Mouse (Mus musculus) hematopoietic stem cell, adult 5-6 weeks (primary cell): ENCODE data around the gene Ccar1. TPM values are rescaled to one million over a fixed set of nuclear protein-coding genes. Genes with fewer than 3 reads are reported as not detected.
A peak's percentile ranks its signal among the peaks of the same experiment; 100 is the strongest.
"Not testable (repeated sequence)": the region's sequence is repeated elsewhere in the genome, so short reads cannot be mapped to it uniquely, and the experiment has no call there.

ENCODE experiments used
- ATAC-seq, 2 experiments: fragments of 125-278 bp in 1 of 2; replicated peaks in 1 of 2; 2 replicates each; pipeline ENCODE4 v1.8.0; 2016 to 2017; ENCODE audit warnings: inconsistent platforms in 2 of 2, mild to moderate bottlenecking in 2 of 2, moderate number of reproducible peaks in 2 of 2, low read depth in 1 of 2, moderate TSS enrichment in 1 of 2; ENCODE audit not compliant: low FRiP score in 2 of 2, poor library complexity in 2 of 2, severe bottlenecking in 2 of 2, insufficient read depth in 1 of 2, low TSS enrichment in 1 of 2
- total RNA-seq: library from RNA; stranded (forward); fragments of 172-1452, 232-1000 nt; gene quantifications from 2 replicates; pipeline ENCODE4 v1.2.3, GENCODE M21; 2017

Gene Ccar1
- total RNA-seq, 1 experiment from 2014 or later, result 118 TPM

DNA sequence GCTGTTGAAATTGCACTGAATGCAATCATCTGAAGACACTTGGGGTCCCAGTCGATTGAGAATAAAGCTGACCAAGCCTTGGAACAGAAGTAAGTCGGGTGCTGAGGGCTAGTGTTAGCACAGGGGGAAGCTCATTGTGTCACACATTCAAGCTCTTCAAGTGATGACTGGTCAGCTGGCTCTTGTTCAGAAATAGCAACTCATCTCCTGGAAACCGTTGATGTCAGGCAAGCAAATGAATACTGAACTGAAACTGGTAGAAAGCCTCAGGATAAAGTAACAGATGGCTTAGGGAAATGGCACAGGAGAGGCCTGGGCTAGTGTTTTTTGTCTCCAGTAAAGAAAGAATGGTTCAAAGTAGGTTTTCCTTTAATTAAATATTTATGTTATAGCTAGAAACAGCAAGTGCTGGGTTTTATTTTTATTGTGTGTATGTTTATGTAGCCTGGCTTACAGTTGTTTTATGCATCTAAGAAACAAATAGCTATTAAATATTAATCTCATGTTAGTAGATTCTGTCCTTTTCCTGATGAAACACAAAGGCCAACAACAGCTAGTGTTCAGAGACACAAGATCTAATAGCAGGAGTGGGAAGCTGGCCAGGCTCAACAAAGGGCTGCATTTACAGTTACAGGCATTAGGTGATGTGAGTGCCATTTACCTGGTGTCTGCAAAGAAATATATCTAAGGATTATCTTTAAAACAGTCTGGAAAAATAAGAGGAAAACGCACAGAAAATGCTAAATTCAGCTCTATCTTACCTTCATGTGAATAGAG lies 51.9 kb downstream of the Ccar1 start:
- ATAC-seq, result no peak

DNA sequence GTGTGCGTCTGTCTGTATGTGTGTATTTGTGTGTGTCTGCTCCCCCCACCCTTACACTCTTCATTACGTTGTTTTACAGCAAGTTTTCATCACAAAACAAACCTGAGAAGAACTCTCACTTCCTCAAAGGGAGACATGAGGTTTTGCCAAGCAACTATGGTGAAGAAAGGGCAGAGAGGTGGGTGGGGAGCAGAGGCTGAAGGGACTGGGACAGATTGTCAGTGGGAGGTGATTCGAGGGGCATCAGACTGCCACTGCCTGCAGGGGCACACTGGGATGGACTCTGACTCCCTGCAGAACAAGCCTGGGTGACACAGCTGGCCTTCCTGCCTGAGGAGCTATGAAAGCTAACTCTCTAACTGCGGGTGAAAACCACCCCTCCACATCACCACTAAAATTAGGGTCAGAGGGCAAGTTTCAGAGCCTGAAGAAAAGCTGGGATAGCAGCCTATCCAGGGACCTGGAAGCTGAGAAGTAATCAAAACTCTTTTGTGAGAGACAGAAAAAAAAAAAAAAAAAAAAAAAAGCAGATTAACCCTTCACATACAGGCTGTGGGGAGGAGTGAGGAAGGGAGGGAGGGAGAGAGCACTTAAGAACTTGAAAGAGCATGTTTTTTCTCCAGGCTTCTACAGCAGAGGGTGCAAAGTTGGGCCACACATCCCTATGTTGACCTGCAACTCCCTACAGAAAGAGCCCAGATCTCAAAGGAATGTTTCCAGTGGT lies 55.0 kb downstream of the Ccar1 start:
- ATAC-seq, result no peak

DNA sequence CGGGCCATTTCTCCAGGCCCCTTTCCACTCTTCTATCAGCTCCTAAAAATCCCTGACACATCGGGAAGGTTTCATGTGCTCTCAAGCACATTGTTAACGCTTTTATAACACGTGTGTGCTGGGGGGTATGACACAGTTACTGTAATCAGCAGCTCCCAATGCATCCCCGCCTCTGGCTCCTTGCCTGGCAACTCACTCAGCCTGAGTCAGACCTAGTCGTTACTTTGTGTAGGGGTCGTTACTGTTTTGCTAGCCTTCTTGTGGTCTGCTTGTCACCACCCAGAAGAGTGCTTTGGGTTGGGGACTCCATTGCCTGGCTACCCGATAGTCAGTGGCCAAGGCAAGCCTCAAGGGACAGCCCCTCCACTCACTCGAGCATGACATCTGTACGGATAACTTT lies 61.3 kb downstream of the Ccar1 start:
- no peak for ATAC-seq

DNA sequence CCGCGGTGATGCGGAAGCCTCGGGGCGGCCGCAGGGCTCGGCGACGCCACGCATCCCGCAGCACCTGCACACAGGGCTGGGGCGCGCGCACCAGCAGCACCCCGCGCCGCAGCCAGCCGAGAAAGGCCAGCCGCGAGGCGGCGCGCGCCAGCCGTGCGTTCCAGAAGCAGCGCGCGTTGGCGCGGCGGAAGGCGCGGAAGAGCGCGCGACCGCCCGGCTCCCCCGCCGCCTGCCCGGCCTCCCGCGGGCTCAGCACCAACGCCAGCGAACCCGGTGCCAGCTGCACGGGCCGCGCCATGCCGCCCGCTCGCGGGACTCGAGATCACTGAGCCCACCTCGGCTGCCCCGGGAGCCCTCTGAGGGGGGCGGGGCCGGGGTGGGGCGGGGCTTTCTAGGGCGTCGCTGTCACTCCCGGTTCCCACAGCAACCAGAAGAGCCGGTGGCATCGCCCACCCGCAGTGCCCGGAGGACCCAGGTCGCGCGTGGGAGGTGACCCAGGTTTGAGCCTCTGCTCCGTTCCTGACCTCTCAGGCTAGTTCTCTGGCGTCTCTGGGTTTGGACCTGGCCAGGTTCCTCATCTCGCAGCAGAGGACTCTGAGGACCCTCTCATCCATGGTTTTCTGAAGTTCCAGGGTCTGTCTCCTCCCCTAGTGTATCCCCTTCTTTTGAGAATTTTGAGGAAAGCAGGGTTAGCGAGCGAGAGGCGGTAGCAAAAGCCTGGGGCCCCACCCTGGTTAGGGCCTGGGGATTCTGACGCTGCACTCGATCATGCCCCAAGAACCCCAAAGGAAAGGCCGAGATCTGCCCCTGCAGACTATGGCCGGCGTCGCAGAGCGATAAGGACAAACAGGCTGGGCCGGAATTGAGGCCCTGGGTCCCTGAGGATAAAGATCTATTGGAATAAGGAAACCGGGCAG lies 66.1 kb downstream of the Ccar1 start, which contains the start of gene Stox1:
TSS of gene Stox1 (minus strand) at position 358 of the 917 bp plus-strand sequence.
- ATAC-seq, result peak; percentile 27 to 49; a peak in 3 of 4 replicates

DNA sequence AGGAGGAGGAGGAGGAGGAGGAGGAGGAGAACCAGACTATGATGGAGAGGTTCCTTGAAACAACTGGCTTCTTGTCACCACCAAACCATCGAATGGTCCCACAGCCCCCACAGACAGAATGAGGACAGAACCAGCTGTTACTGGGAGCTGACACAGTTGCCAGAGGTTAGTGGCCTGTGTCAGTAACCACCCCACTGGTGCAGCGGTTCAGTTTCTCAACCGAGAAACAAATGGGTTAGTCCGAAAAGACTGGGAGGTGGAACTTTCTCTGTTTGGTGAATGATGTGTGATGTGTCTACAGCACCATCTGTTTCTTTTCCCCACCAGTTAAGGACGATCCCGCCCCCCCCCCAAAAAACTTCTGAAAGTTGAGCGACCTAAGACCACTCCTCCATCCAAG lies 67.2 kb downstream of the Ccar1 start:
- 0 out of 4 replicates have a peak, but pooled peaks of 1 of the 2 experiments have one; percentile 29 for ATAC-seq

DNA sequence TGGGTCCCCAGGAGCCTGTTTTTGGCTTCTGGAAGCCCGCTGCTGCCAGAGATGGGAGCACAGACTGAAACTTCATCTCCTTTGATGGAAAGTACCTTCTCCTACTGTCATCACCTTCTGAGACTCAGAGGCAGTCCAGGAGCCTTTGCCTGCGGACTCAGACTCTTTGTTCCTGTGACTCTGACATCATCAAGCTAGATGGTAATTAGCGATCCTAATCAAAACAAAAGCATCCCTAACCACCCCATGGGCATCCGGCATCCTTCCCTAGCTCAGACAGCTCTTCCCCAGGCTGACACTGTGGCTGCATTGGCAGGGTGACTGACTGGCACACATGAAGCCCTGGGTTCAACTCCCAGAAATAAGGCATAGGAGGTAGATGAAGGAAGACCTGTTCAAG lies 69.4 kb downstream of the Ccar1 start:
- no peak for ATAC-seq

DNA sequence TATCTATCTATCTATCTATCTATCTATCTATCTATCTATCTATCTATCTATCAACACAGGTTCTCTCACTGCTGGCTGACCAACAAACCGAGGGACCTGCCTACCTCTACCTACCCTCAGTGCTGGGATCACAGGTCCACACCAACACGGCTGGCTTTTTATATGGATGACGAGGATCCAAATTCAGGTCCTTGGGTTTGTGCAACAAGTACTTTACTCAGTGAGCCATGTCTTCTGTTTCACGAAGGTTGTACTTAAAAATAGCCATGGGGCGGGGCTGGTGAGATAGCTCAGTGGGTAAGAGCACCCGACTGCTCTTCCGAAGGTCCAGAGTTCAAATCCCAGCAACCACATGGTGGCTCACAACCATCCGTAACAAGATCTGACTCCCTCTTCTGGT lies 71.5 kb downstream of the Ccar1 start:
- not testable (repeated sequence) for ATAC-seq

DNA sequence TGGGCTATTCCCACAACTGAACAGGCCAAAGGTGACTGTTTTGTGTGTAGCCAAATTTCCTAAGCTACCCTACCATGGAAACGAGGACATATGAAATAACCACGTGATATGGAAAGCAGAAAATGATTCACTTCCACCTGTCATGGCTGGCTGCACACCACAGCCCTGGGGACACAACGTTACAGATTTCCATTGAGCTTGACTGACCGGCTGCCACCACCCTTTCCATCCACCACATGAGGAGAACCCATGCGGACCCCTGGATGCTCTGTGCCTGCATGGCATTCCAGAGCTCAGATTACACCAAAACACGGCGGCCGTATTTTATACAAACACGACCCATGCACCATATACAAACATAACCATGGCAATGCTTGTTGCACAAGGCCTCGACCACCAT lies 78.6 kb downstream of the Ccar1 start:
- ATAC-seq, result no peak

DNA sequence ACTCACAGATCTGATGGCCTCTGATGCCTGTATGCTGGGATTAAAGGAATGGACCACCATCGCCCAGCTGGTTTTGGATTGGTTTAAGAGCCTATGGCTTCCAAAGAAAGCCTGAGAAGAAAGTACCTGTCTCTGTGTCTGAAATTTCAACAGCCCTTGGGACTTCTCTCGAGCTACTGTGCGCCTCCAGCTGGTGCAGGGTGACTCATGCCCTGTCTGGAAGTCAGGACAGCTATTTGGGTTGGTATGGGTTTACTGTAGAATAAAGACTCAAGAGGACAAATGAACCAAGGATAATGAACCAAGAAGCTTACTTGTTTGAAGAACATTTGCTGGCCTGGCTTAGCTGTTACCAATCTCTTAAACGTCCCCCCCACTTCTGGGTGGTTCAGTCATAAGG lies 88.5 kb downstream of the Ccar1 start:
- no peak for ATAC-seq

DNA sequence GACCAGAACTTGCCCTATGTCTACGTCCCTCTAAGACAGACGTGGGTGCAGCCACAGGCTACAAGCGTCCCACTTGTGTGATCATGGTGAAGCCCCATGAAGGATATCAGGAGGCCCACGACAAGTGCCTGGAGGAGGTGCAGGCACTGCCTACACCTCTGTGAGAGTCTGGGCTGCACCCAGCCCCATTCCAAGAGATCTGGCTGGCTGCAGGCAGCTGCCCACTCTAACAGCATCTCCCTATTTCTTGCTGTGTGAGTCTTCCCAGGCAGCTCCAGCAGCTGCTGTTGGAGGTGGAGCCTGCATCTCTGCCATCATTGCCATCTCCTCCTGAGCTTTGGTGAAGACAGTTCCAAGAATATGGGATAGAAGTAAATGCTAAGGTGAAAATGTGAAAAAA lies 89.7 kb downstream of the Ccar1 start:
- no peak for ATAC-seq

Other genes starting within 250 kb of the Ccar1 start
- gene Kif1bp, start 213.8 kb downstream of the Ccar1 start, total RNA-seq, result 21.0 and 26.4 TPM in 2 replicates
- 168 and 198 TPM in 2 replicates for gene Ddx21, start 190.0 kb downstream of the Ccar1 start, total RNA-seq
- gene Ddx50, start 141.1 kb downstream of the Ccar1 start, total RNA-seq, result 112 and 146 TPM in 2 replicates
- 3.3 and 4.3 TPM in 2 replicates for gene Stox1, start 66.2 kb downstream of the Ccar1 start, total RNA-seq
- gene Tet1, start 116.7 kb upstream of the Ccar1 start, total RNA-seq, result 33.0 and 35.6 TPM in 2 replicates
- gene Slc25a16, start 128.3 kb upstream of the Ccar1 start, total RNA-seq, result 12.9 and 15.4 TPM in 2 replicates
- 31.8 and 32.4 TPM in 2 replicates for gene Dna2, start 154.7 kb upstream of the Ccar1 start, total RNA-seq
- gene Rufy2, start 187.9 kb upstream of the Ccar1 start, total RNA-seq, result 11.3 and 22.8 TPM in 2 replicates
- gene Hnrnph3, start 231.9 kb upstream of the Ccar1 start, total RNA-seq, result 77.9 and 95.4 TPM in 2 replicates
- gene Pbld2, start 232.0 kb upstream of the Ccar1 start, total RNA-seq, result 0.19 and 3.2 TPM in 2 replicates